Mouse (Mus musculus) fibroblast of lung, adult 2 months (primary cell): Measurements from ENCODE around the gene Tnrc18.
"Not testable (repeated sequence)": the region's sequence is repeated elsewhere in the genome, so short reads cannot be mapped to it uniquely, and the experiment has no call there.

Experiments used
- DNase-seq: peaks from one replicate; pipeline ENCODE4 v3.0.0-alpha.2; 2011; ENCODE audit warnings: low read depth

The Tnrc18 gene

DNA sequence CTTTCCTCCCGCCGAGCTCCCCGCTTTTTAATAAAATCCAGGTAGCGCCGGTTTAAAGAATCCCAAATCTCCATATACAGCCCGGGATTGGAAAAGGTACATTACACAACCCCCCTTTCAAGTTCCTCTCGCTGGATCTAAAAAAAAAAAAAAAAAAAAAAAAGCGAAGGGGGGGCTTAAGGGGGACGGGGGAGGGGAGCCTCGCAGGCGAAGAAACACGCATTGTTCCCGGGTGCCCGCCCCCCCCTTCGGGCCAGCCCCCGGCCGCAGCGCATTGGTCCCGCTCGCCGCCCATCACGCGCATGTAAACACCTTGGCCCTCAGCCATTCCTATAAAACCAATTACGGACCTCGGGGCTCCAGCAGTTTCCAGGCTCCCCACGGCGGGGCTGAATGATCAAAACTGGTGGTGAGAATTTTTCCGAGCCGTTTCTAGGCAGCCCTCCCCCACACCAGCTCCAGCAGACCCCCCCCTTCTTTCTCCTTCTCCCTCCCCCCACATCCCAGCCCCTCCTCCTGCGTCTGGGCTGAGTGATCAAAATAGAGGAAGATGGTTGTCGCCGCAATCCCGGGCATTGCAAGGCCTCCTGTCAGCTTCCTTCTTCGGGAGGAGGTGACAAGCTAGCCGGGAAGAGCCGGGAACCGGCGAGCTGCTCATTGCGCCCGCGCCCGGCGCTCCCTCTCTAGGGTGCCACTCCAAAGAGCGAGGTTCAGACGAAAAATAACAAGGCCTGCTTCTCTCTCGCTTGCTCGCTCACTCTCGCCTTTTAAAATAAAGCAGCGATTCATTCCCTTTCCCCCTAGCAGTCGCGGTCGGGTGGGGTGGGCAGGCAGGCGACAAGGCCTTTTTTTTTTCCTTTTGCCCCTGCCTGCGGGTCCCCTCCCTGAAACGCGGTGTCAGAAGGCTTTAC, at the start of gene Tnrc18:
Tnrc18 (minus strand) TSS at position 139 of the 911 bp plus-strand sequence.
- DNase-seq: peak; percentile 97

DNA sequence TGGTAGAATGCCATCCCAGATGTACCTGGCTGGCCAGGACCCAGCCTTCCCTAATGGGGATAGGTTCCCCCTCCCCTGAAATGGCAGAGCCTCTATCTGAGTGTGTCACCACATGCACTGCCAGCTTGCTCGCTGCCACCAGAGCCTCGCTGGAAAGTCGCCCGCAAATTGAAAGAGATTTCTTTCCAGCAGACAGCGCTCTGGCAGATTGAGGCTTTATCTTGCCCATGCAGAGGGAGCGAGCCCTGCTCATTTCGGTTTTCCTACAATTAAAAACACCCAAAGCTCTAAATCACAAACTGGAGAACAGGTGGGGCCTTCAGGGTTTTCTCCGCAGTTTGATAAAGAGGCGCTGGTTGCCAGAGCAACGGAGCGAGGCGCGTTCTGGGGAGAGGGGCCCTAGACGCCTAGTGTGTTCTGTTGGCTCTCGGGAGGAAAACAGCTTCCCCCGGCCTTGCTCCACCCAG, 40.3 kb upstream of the Tnrc18 start:
- DNase-seq: no peak

DNA sequence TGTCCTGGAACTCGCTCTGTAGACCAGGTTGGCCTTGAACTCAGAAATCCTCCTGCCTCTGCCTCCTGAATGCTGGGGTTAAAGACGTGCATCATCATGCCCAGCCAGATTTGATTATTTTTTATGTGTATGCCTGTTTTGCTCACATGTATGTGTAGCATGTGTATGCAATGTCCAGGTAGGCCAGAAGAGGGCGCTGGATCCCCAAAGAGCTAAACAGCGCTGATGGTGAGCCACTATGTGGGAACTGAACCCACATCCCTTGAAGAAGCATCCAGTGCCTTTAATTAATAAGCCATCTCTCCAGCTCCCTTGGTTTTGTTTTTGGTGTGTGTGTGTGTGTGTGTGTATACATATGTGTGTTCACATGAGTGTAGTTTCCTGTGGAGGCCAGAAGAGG, 38.9 kb upstream of the Tnrc18 start:
- no peak for DNase-seq

DNA sequence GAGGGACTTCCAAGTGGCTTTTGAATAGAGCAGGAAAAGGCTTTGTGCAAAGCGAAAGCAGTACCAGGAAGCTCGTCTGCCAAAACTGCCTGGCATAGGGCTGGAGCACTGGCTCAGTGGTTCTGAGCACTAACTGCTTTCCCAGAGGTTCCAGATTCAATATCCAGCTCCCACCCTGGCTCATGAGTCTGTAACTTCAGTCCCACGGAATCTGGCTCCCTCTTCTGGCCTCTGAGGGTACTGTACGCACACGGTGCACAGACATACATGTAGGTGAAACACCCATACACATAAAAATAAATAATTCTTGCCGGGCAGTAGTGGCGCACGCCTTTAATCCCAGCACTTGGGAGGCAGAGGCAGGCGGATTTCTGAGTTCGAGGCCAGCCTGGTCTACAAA, 37.4 kb upstream of the Tnrc18 start:
- DNase-seq: no peak

DNA sequence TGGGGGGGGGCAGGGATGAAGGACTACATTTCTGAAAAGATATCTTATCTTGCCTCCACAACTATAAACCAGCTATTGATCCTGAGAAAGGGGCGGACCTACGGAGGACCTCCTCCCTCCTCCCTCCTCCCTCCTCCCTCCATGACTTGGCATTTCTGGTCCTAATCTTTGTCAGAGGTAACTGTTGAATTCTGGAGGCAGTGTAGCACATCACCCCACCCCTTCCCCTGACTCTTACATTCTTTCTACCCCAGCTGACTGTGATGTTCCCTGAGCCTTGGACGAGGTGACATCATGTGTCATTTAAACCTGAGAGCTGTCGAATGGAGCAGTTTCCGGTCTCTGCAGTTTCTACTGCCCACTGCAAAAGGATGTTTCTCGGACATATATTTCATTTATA, 36.1 kb upstream of the Tnrc18 start:
- DNase-seq: no peak

DNA sequence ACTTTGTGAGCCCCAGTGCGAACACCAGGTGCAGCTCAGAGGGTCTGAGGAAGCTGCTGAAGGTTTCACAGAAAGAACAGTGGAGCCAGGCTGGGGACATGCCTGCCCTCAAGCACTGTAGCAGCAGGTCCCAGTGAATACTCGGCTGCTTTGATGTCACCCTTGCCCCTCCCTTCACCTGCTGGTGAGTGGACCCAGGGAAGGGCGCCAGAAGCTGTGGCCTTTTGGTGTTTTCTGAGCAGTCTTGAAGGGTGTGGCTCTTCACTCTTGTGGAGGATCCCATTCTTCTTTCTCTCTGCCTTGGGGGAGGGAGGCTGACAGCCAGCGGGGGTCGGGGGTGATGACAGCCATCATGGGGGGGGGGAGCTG, 34.2 kb upstream of the Tnrc18 start:
- DNase-seq: no peak

DNA sequence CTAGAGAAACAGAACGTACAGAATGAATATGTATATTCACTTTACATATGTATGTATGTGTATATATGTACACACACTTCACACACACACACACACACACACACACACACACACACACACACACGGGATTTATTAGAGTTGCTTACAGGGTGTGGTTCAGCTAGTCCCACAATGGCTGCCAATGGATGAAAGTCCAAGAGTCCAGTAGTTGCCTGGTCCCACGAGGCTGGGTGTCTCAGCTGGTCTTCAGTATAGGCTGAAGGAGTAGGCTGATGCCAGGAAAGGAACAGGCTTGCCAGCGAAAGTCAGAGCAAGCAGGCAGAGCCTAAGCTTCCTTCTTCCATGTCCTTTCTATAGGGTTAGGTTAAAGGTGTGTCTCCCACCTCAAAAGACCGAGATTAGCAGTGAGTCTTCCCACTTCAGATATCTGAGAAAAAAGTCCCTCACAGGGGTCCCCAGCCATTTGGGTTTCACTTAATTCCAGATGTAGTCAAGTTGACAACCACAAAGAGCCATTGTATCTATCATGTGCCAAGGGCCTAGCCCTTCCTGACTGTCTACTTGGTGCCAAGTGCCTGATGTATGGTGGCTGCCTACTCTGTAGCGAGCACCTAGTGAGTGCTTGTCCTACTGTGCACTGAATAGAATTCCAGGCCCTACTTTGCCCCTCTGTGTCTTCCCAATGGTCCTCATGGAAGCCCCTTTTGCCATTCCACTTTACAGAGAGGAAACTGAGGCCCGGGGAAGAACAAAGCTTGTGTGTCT, 33.6 kb upstream of the Tnrc18 start:
- no peak for DNase-seq

DNA sequence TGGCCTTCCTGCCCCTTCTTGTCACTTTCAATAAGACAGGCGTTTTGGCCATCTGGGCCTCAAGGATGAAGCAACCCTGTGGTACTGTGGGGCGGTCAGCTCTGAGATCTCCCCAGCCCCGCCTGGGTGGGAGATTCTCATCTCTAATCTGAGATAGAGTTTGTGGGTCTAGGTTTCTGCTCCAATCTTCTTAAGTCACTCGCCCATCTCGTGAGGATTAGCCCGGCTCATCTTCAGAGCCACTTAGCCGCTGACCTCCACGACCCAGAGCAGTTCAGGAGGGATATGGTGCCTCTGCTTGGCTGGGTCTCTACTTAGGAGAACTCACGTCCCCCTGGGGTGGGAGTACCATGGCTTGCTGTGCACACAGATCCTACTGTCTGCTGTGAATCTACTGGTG, 33.0 kb upstream of the Tnrc18 start:
- DNase-seq: no peak

DNA sequence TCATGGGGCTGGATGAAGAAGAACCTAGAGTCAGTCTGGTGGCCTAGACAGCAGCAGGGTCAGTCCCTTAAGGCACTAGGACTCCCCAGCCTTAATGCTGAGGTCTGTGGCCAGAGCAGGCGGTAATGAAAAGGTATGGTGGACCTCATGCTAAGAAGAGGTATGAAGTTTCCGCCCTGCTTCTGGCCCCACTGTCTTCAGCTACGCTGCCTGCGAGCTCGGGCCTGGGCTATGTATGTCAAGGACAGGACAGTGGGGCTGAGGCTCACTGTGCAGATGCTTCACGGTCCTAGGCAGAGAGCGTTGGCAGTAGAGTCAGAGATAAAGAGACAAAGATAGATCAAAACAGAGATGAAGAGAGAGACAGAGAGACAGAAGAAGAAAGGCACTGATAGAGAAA, 31.4 kb upstream of the Tnrc18 start:
- no peak for DNase-seq

DNA sequence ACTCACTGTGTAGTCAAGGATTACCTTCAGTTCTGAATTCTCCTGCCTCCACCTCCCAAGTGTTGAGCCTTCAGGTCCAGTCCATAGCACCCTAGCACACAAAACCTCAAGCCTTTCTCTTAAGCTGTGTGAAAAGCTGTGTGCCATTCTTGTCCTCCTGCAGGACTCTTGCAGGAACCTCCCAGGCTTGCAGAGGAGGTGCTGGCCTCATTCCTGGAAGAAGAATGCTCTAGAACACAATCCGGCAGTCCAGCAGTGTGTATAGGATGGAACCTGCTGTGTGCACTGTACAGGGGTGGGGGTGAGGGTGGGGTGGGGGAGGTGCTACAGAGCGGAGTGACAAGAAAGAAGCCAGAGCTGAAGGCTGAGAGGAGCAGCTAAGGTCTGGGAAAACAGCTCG, 30.7 kb upstream of the Tnrc18 start:
- DNase-seq: no peak

DNA sequence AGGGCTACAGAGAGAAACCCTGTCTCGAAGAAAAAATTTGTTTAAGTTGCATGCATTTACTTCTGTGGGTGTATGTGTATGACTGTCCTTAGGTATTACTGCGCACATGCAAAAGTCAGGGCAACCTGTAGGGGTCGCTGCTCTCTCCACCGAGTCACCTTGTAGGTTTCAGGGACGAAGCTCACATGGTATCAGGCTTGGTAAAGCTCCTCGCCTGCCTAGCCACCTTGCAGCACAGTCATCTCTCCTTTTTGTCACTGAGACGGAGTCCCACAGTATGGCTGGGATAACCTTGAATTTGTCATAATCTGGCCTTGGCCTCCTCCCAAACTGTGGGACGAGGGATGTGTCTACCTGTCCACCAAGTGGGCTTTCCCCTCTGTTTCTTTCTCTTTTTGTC, 27.0 kb upstream of the Tnrc18 start:
- DNase-seq: no peak

DNA sequence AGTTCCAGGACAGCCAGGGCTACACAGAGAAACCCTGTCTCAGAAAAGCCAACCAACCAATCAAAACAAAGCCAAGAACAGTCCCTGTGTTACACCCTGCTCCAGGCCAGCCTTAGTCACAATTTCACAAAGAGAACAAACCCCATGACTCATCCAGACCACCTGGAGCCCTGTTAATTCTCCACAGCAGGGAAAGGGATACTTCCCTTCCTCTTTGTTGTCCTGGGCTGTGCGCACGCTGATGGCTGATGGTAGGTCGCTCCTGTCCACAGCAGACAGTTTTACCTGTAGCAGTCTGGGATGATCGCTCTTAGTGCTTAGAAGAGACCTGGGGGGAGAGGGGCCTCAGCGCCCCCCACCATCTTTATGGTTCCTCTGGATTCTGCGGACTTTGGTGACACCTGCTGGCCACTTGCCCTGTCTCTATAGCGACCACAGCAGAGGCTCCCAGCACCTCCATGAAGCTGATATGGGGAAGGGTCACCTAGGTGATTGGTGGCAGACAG, 24.7 kb upstream of the Tnrc18 start:
- DNase-seq: peak; percentile 29

DNA sequence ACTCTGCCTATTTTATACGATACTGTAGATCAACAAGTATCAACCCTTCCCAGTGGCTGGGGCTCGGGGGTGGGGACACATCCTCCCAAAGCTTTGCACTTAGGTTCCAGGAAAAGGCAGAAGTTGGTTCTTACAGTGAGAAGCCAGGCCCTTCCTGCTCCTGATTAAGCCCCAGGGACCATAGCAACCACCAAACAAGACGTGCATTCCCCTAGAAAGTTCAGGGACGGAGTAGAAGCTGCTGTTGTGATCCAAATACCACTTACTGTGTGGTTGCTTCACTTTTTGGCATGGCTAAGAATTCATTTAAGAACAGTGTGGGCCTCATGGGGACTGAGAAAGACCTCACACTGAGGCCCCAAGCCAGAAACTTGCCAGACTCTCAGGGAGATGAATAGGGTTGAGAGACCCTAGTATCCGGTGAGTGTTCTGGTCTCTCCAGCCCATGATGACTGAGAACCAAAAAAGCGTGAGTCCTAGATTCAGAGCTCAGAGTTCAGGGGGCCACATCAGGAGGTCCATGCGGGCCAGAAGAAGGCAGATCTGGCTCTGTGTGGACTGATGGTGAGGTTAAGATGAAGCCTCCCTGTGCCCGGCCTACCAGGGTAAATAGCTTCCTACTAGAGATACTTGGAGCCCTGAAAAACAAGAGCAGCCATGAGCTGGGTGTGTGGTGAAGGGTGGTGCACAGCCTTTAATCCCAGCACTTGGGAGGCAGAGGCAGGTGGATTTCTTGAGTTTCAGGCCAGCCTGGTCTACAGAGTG, 24.1 kb upstream of the Tnrc18 start:
- DNase-seq: peak; percentile 63

DNA sequence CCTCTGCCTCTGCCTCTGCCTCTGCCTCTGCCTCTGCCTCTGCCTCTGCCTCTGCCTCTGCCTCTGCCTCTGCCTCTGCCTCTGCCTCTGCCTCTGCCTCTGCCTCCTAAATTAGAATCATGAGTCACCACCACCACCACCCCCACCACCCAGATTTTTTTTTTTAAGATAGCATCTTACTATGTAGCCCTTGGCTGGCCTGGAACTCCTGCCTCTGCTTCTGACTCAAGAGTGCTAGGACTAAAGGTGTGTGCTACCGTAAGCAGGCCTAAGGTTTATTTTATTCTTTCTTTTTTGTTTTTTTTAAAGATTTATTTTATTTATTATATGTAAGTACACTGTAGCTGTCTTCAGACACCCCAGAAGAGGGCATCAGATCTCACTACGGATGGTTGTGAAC, 20.0 kb upstream of the Tnrc18 start:
- DNase-seq: not testable (repeated sequence)

DNA sequence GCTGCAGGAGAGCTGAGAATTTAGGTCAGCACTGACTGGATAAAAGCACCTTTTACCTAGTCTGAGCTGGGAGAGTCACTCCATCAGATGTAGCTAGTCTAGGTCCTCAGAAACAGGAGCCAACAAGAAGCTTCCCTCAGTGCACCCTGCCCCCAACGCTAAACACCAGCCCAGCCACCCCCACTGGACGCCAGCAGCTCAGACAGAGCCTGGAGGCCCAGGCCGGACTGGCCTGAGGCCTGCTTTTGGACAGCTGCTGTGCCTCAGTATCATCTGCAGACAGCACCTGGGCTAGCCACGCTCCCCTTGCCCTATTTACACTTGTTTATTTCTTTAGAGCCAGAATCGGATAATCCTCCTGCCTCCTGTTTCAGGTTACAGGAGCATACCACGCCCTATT, 19.4 kb upstream of the Tnrc18 start:
- no peak for DNase-seq

DNA sequence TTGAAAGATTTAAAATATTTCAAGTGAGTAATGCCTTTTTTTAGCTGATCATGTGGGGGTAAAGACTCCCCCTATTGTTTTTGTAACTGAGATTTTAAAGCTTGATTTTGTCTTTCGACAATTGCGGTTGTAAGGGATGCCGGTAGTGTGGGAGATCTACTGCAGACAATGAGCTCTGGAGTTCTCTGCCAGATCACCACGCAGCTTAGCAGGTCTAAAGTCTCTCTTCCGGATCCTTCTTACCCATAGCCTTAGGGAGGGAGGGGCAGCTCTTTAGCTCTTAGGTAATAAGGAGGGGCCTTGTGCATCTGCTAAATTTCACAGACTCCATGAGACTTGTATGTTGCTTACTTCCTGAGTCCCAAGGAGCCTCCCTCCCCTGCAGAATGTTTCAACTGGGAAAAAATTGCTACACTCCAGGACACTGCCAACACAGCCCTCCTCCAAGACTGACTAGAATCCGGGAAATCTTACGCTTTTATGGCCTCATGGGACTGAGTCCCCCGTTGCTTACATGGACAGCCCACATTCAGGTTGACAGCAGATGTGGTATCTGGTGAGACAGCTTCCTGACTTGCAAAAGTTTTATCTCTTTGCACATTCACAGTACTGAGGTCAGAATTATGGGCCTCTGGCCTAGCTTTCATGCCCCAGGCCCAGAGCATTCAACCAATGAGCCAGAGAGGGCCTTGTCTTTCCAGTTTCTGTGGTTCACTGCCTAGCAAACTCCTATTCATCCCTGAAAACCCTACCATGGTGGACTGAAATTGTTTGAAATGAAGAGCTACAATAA, 16.4 kb upstream of the Tnrc18 start:
- DNase-seq: no peak

DNA sequence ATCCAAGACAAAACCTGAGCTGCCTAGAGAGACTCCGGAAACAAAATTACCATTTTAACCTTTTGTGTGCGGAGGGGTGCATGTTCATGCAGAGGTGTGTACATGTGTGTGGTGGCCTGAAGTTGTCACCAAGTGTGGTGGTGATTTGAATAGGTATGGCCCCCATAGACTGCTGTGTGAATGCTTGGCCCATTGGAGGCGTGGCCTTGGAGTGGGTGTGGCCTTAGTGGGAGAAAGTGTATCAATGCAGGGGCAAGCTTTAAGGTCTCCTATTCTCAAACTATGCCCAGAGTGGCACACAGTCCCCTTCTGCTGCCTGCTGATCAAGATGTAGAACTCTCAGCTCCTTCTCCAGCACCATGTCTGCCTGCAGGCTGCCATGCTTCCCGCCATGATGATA, 8.7 kb upstream of the Tnrc18 start:
- DNase-seq: no peak

DNA sequence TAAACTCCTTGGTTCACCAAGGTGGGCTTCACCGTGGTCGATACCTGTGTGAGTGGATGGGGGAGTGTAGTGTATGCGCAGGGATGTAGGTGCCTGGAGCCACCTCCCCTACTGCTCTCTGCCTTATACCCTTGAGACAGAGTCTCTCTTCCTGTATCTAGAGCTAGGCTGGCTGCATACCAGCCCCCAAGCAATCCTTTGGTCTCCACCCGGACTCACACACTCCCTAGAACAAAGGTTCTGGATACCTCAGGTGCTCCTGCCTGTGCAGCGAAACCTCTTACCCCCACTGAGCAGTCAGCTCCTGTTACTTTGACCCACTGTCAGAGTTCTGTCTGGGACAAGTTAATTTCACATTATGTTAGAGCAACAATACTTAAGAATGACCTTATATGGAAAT, 8.2 kb upstream of the Tnrc18 start:
- no peak for DNase-seq

DNA sequence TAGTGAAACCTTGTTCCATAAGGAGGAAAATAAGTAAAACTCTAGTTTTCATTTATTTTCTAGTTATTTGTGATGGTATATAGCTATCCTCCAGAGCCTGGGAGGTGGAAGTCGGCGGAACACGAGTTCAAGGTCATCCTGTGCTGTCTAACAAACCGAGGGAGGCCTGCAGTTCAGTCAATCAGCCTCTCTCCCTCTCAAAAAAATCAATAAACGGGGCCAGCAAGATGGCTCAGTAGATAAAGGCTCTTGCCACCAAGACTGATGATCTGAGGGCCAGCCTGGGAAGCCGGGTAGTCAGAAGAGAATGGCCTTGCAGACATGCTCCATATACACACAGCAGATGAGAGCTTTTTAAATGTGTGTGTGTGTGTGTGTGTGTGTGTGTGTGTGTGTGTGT, 6.6 kb upstream of the Tnrc18 start:
- DNase-seq: no peak

DNA sequence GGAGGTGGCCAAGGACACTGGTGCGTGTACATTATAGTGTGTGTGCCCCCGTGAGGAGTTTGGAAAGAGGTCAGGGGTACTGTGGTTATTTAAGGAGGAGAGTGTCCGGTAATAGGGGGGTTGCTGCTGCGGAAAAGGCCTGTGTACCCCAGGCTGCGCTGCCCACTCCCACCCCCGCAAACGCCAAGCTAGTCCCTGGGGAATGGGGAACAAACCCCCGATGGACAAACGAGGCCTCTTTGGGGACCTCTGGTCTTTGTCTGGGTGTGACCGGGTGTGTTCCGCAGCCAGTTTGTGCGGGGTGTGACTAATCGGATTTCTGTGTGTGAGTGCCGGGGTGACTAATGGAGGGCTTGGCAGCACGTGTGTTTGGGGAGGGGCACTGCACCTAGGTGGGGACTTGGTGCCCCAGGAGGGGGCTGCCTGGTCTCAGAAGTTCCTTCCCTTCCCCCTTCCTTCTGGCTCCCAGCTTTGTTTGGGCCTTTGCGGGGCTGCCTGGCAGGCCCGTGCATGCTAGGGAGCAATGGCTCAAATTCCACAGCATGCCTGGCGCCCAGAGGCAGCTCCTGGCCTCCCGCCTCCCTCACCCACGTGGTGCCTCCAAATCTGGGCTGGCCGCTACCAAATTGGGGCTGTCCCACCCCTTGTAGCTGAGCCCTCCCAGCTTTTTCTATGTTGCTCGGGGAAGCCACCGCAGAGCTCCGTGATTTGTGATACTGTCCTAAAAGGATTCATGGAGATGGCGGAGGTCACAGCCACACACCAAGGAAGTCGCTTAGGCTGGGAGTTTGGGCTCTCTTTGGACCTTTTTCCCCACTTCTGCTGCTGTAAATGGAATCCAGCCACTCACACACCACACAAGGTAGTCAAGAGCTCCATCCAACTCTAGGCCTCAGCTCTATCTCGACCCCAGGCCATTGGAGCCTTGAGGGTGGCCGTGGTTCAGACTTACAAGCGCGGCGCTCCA, 5.9 kb upstream of the Tnrc18 start:
- DNase-seq: peak; percentile 90
